Mouse (Mus musculus) stomach, postnatal 0 days (tissue): ENCODE measurements around the gene Tubb4a. TPM values are rescaled to one million over a fixed set of nuclear protein-coding genes. Genes with fewer than 3 reads are reported as not detected.
A peak's percentile ranks its signal among the peaks of the same experiment; 100 is the strongest.

Experiments used
- ATAC-seq: fragments of 200-750 bp; cut with Nextera tagmentation; 2 replicates; pipeline ENCODE4 v1.8.0; 2017; ENCODE audit not compliant: low FRiP score, low TSS enrichment
- DNase-seq: peaks from one replicate; pipeline ENCODE4 v3.0.0-alpha.2; 2016; ENCODE audit warnings: low spot score
- H3K27ac ChIP-seq: fragments of 300-500 bp; sonication (generic); replicated peaks from 2 replicates; pipeline ENCODE4 v1.5.1; 2014; ENCODE audit warnings: mild to moderate bottlenecking, control low read depth
- H3K27me3 ChIP-seq: fragments of 300-500 bp; sonication (generic); 2 replicates; pipeline ENCODE4 v1.6.1; 2014; ENCODE audit warnings: low read length; ENCODE audit not compliant: control insufficient read depth, insufficient read depth
- H3K36me3 ChIP-seq: fragments of 300-500 bp; sonication (generic); 2 replicates; pipeline ENCODE4 v1.6.1; 2014; ENCODE audit warnings: low read length, mixed read lengths; ENCODE audit not compliant: control insufficient read depth, insufficient read depth
- H3K4me1 ChIP-seq: fragments of 300-500 bp; sonication (generic); replicated peaks from 2 replicates; pipeline ENCODE4 v1.6.1; 2014; ENCODE audit warnings: antibody characterized with exemption; ENCODE audit not compliant: control insufficient read depth, insufficient read depth
- H3K4me2 ChIP-seq: fragments of 300-500 bp; sonication (generic); replicated peaks from 2 replicates; pipeline ENCODE4 v1.6.1; 2014; ENCODE audit warnings: low read depth, mild to moderate bottlenecking, control low read depth, moderate library complexity
- H3K4me3 ChIP-seq: fragments of 300-500 bp; sonication (generic); 2 replicates; pipeline ENCODE4 v1.5.1; 2014; ENCODE audit warnings: low read depth, low read length, control low read depth
- H3K9ac ChIP-seq: fragments of 300-500 bp; sonication (generic); 2 replicates; pipeline ENCODE4 v1.6.1; 2014; ENCODE audit warnings: mild to moderate bottlenecking, low read length, control low read depth, mixed read lengths
- H3K9me3 ChIP-seq: fragments of 300-500 bp; sonication (generic); 2 replicates; pipeline ENCODE4 v1.6.1; 2016; ENCODE audit warnings: low read length; ENCODE audit not compliant: control insufficient read depth
- CTCF ChIP-seq: IDR thresholded peaks from 2 replicates; pipeline ENCODE4 v1.5.1; 2016; ENCODE audit warnings: antibody characterized with exemption, low read depth, mild to moderate bottlenecking, moderate library complexity
- EP300 ChIP-seq: optimal IDR thresholded peaks from 2 replicates; pipeline ENCODE3; 2016; ENCODE audit warnings: antibody characterized with exemption
- WGBS: fragments of 180-500 bp; shearing (Covaris S2); extraction: QIAGEN DNeasy Blood & Tissue Kit; methylation state at CpG from one replicate; pipeline ENCODE4 v1.1.7; 2014; 5-methylcytosine and 5-hydroxymethylcytosine counted together
- polyA plus RNA-seq: library from polyadenylated mRNA; unstranded; fragments of >200 nt; fragmentation: Nextera tagmentation; extraction: Ambion mirVana; gene quantifications from 2 replicates; pipeline ENCODE4 v1.2.1, GENCODE M21; 2015

Gene Tubb4a
- polyA plus RNA-seq, 1 experiment from 2014 or later, result 9.5 TPM

- Histone ChIP-seq H3K9me3 (no peaks in the 10 kb centered on the region), H3K27ac (no peak within 1 kb of the TSS), H3K36me3 (no peaks in the 10 kb centered on the region), H3K4me1 (no peaks in the 10 kb centered on the region), H3K9ac (no peak within 1 kb of the TSS), H3K4me2 (no peak within 1 kb of the TSS), H3K4me3 (no peak within 1 kb of the TSS), H3K27me3 (no peaks in the 10 kb centered on the region)
- WGBS, result 72% methylated on average over 8 of the region's 8 CpGs
- DNase-seq (no peak), ATAC-seq (no peak)
- TF ChIP-seq EP300, result no peak
- TF ChIP-seq CTCF, result no peak
Measured at GRCm38 (mm10) chr17:57041554-57041953, 46.0 kb downstream of the Tubb4a start, which contains the start of gene Slc25a41. Gene Slc25a41, minus strand, starts transcription at chr17:57041654.

GRCm38 (mm10) chr17:57038978-57039377 lies 48.6 kb downstream of the Tubb4a start:
- 37% methylated on average over 8 of the region's 8 CpGs for WGBS
- H3K27me3 ChIP-seq, result no peaks in the 10 kb centered on the region
- no peak overlapping the region for H3K27ac ChIP-seq
- no peaks in the 10 kb centered on the region for H3K36me3 ChIP-seq
- no peaks in the 10 kb centered on the region for H3K4me1 ChIP-seq
- H3K9ac ChIP-seq, result no peak overlapping the region
- DNase-seq, result no peak
- H3K9me3 ChIP-seq, result no peaks in the 10 kb centered on the region
- H3K4me2 ChIP-seq, result no peak overlapping the region
- ATAC-seq, result no peak
- TF ChIP-seq EP300 (no peak), CTCF (peak; percentile 44)
- H3K4me3 ChIP-seq, result no peak overlapping the region

- no peak overlapping the region for H3K4me2 ChIP-seq
- H3K9me3 ChIP-seq, result no peaks in the 10 kb centered on the region
- H3K27me3 ChIP-seq, result no peaks in the 10 kb centered on the region
- H3K27ac ChIP-seq, result no peak overlapping the region
- 88% methylated on average over 4 of the region's 4 CpGs for WGBS
- DNase-seq (no peak), ATAC-seq (no peak)
- no peak overlapping the region for H3K9ac ChIP-seq
- H3K36me3 ChIP-seq, result no peaks in the 10 kb centered on the region; the same call in 1 of the 2 replicates
- no peak for TF ChIP-seq CTCF
- TF ChIP-seq EP300, result no peak
- H3K4me3 ChIP-seq, result no peak overlapping the region
- 0 out of 2 replicates have a peak, but pooled peaks cover 3% of the 10 kb centered on the region for H3K4me1 ChIP-seq
Measured at GRCm38 (mm10) chr17:57032854-57033253, 54.7 kb downstream of the Tubb4a start.

- DNase-seq (peak; percentile 100), ATAC-seq (peak; percentile 96)
- Histone ChIP-seq H3K27ac (peak overlapping the region; percentile 84), H3K4me1 (0 out of 2 replicates have a peak, but pooled peaks cover 3% of the 10 kb centered on the region), H3K27me3 (no peaks in the 10 kb centered on the region), H3K9me3 (no peaks in the 10 kb centered on the region), H3K36me3 (peaks cover 1% of the 10 kb centered on the region; the same call in 1 of the 2 replicates), H3K4me3 (peak overlapping the region; percentile 29), H3K9ac (peak overlapping the region; percentile 63), H3K4me2 (peak overlapping the region; percentile 57)
- WGBS, result under 1% methylated on average over 38 of the region's 38 CpGs
- TF ChIP-seq EP300 (no peak), CTCF (peak; percentile 41)
Measured at GRCm38 (mm10) chr17:57031661-57032420, 55.7 kb downstream of the Tubb4a start.

GRCm38 (mm10) chr17:57030931-57031660 lies 56.5 kb downstream of the Tubb4a start, which contains the start of gene Khsrp:
Gene Khsrp, minus strand, starts transcription at chr17:57031522.
- Histone ChIP-seq H3K27me3 (no peaks in the 10 kb centered on the region), H3K9me3 (no peaks in the 10 kb centered on the region), H3K36me3 (peaks cover 8% of the 10 kb centered on the region; the same call in 1 of the 2 replicates), H3K4me3 (peak within 1 kb of the TSS; percentile 82), H3K4me2 (peak within 1 kb of the TSS; percentile 67), H3K27ac (peak within 1 kb of the TSS; percentile 95), H3K4me1 (0 out of 2 replicates have a peak, but pooled peaks cover 3% of the 10 kb centered on the region), H3K9ac (peak within 1 kb of the TSS; percentile 100)
- no peak for TF ChIP-seq EP300
- TF ChIP-seq CTCF, result no peak
- under 1% methylated on average over 64 of the region's 99 CpGs for WGBS
- peak; percentile 51 for DNase-seq
- ATAC-seq, result no peak

Other genes with a start within 250 kb of the Tubb4a start
- 0.04 TPM in 1 of 2 replicates, not detected in the other for gene Acsbg2, start 213.3 kb downstream of the Tubb4a start, polyA plus RNA-seq
- 1.0 and 1.4 TPM in 2 replicates for gene 1700061G19Rik, start 212.3 kb downstream of the Tubb4a start, polyA plus RNA-seq
- gene Mllt1, start 152.4 kb downstream of the Tubb4a start, polyA plus RNA-seq, result 13.7 and 15.3 TPM in 2 replicates
- gene Acer1, start 105.7 kb downstream of the Tubb4a start, polyA plus RNA-seq, result 13.5 and 15.8 TPM in 2 replicates
- 87.0 and 88.6 TPM in 2 replicates for gene Clpp, start 97.5 kb downstream of the Tubb4a start, polyA plus RNA-seq
- 28.7 and 32.5 TPM in 2 replicates for gene Alkbh7, start 90.4 kb downstream of the Tubb4a start, polyA plus RNA-seq
- not detected in 2 replicates for gene Pspn, start 87.8 kb downstream of the Tubb4a start, polyA plus RNA-seq
- gene Gtf2f1, start 76.5 kb downstream of the Tubb4a start, polyA plus RNA-seq, result 36.9 and 37.3 TPM in 2 replicates
- 0.33 and 0.45 TPM in 2 replicates for gene Gm17949, start 76.3 kb downstream of the Tubb4a start, polyA plus RNA-seq
- 16.9 and 18.2 TPM in 2 replicates for gene Khsrp, start 56.3 kb downstream of the Tubb4a start, polyA plus RNA-seq
- gene Slc25a41, start 46.1 kb downstream of the Tubb4a start, polyA plus RNA-seq, result not detected in 2 replicates
- 74.9 and 82.7 TPM in 2 replicates for gene Crb3, start 28.7 kb downstream of the Tubb4a start, polyA plus RNA-seq
- 3.1 and 4.2 TPM in 2 replicates for gene Slc25a23, start 27.9 kb downstream of the Tubb4a start, polyA plus RNA-seq
- gene Dennd1c, start 9.3 kb downstream of the Tubb4a start, polyA plus RNA-seq, result 2.4 and 2.8 TPM in 2 replicates
- gene Tnfsf9, start 17.5 kb upstream of the Tubb4a start, polyA plus RNA-seq, result 2.3 and 3.5 TPM in 2 replicates
- 0.11 TPM in 1 of 2 replicates, not detected in the other for gene Cd70, start 62.0 kb upstream of the Tubb4a start, polyA plus RNA-seq
- gene Tnfsf14, start 106.4 kb upstream of the Tubb4a start, polyA plus RNA-seq, result 0.05 TPM in 1 of 2 replicates, not detected in the other
- 9.3 and 9.8 TPM in 2 replicates for gene C3, start 140.4 kb upstream of the Tubb4a start, polyA plus RNA-seq
- gene Gpr108, start 160.7 kb upstream of the Tubb4a start, polyA plus RNA-seq, result 48.0 and 52.4 TPM in 2 replicates
- 27.5 and 29.9 TPM in 2 replicates for gene Trip10, start 161.7 kb upstream of the Tubb4a start, polyA plus RNA-seq
- gene Vav1, start 191.3 kb upstream of the Tubb4a start, polyA plus RNA-seq, result 1.4 and 1.6 TPM in 2 replicates